Mouse (Mus musculus): Measurements from ENCODE around the gene Cdc42bpb.

The Cdc42bpb gene

DNA sequence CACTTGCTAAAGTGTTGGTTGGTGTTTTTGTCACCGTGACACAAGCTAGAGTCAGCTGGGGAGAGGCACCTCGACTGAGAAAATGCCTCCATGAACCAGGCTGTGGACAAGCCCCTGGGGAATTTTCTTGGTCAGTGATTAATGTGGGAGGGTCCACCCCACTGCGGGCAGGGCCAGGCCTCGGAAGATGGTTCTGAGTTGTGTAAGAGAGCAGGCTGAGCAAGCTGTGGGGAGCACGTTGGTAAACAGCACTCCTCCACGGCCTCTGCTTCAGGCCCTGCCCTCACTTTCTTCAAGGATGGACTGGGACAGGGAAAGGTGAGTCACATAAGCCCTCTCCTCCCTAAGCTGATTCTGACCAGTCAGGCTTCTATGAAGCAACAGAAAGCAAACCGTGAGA lies 36.8 kb downstream of the Cdc42bpb start:
- no peak for DNase-seq (ENCODE audit: low spot score in 2 of 2)

- DNase-seq (ENCODE audit: low spot score in 2 of 2): no peak
These were observed 39.6 kb downstream of the Cdc42bpb start for GRCm38 (mm10) chr12:111337864-111338354.

DNA sequence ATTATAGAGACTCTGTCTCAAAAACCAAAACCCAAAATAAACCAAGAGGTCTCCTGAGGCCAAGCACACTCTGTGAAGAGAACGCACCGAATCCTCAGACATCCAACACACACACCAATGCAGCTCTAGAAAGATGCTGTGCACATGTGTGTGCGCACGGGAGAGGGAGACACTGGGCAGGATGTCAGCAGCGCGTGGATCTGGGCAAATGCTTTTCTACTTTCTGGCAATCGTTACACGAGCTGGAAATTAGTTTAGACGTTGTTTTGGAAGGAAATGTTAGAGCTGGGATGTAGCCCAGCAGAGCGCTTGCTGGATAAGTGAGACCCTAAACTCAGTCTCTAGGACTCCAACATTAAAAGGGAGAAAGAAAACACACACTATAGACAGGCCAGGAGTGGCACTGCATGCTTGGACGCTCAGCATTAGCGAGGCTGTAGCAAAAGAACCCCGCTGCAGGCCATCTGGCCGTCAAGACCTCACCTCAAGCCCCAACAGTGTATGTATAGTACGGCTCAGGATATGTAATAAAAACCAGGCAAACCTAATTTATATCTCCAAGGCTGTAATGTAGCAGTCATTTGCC lies 44.4 kb downstream of the Cdc42bpb start:
- no peak for DNase-seq (ENCODE audit: low spot score in 2 of 2)

DNA sequence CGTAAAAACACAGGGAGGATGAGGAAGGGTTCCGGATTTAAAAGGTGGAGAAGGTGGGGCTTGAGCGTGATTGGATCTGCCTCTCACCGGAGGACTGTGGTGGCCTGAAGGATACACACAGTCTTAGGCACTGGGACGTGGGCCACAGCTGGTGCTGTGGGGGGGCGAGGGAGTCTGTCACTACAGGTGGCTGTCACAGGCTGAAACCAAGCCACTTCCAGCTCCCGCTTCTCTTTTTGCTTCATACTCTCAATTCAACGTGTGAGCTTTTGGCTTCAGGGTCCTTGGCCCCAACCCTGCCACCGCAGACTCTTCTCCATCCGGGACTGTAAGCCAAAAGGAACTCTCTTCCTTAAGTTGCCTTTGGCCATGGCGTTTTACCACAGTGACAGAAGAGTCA lies 45.1 kb downstream of the Cdc42bpb start:
- no peak for DNase-seq (ENCODE audit: low spot score in 2 of 2)

DNA sequence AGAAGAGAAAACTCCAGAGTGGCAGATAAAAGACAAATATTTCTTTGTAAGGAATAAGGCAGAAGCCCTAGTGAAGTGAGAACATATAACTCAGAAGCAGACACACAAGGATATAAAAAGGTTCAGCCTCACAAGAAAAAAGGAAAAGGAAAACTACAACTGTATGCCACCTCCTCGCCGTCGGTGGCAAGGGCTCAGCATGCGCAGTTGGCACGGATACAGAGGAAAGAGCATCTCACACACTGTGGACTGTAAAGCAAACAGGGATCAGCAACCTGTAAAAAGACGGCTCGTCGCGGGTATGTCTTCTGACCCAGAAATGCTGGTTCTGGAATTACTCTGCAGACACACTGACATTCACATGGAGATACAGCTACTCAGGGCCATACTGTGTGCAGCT lies 45.9 kb downstream of the Cdc42bpb start:
- no peak for DNase-seq (ENCODE audit: low spot score in 2 of 2)

DNA sequence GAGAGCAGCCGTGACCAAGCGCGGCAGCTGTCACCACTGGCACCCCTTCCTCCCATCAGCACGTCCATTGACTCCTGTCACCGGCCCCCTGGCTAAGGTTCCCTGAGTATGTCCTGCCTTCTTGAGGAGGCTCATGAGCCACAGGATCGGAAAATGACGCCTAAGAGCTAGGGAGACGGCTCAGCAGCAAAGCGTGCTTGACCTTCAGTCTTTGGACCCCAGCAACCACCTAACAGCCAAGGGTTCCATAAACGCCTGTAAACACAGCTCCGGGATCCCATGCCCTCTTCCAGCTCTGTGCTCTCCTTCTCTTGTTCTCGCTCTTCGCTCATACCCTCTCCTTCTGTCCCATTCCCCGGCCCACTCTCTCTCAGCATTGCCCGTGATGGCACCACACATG lies 48.2 kb downstream of the Cdc42bpb start:
- DNase-seq (ENCODE audit: low spot score in 2 of 2): no peak

DNA sequence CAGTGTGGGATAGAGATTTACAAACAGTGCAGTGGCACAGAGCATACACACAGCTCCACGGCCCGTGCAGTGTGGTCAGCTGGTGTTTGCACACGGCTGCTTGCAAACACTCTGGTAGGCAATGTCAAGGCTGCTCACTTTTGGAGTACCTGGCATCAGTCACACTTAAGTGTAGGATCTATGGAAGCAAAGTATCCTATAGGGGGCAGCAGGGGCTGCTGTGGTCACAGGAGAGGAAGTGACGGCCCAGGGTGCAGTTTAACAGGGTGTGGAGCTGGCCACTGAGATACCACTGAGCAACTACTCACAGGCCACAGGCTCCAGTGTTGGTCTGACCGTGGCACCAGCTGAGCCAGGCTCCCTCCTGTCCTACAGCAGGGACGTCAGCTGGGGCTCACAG lies 49.2 kb downstream of the Cdc42bpb start:
- DNase-seq (ENCODE audit: low spot score in 2 of 2): no peak

- DNase-seq (ENCODE audit: low spot score in 2 of 2): no peak
These were observed 51.6 kb downstream of the Cdc42bpb start for GRCm38 (mm10) chr12:111325744-111326424.

DNA sequence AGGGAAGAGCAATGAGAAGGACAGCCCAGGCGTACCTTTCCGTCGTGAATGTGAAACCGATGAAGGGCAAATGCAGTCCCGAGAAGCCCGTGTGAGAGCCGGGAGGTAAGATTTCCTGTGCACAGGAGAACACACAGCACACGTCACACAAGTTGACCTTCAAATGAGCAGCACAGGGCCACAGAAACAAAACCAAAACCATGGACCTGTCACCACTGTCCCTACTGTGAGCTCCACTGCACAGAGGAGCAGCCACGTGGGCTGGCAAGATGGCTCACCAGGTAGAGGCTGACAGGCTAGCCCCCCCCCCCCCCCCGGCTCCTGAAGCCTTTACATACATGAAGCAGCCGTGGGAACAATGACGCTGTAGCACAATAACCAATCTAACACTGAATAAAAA lies 52.6 kb downstream of the Cdc42bpb start:
- no peak for DNase-seq (ENCODE audit: low spot score in 2 of 2)

DNA sequence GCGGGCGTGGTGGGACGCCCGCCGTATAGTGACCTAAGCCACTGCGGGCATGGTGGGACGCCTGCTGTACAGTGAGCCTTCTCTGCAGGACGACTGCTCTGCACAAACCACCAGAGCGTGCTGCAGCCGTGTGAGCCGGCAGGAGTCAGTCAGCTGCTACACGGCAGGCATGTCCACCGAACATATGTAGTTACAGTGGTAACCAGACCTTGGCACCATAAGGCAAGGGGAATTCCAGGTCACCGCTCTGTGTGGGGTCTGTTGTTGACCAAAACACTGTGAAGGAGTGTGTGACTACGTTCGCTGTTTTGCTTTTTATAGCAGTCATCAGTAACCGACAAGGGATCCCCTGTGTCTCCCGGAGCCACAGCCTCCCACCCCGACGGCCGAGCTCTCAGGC lies 53.0 kb downstream of the Cdc42bpb start:
- no peak for DNase-seq (ENCODE audit: low spot score in 2 of 2)

DNA sequence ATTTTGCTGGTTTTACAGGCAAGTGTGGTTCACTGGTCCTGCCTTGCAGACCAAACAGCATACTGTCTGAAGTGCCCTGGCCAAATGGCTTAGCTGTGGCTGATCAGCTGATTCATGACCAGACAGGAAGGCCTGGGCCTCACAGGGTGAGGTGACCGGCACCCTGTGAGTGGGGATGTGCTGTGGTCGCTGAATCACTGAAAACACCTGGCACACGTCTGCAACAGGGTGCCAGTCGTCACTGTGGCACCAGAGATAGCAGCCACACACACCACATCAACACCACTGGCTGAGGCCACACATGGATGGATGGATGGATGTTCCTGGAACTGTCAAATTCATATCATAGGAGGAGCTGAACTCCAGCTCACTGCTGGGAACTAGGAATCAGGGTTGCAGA lies 54.1 kb downstream of the Cdc42bpb start:
- DNase-seq (ENCODE audit: low spot score in 2 of 2): no peak

GRCm38 (mm10) chr12:111321832-111322231 lies 55.7 kb downstream of the Cdc42bpb start:
- no peak for DNase-seq (ENCODE audit: low spot score in 2 of 2)

DNA sequence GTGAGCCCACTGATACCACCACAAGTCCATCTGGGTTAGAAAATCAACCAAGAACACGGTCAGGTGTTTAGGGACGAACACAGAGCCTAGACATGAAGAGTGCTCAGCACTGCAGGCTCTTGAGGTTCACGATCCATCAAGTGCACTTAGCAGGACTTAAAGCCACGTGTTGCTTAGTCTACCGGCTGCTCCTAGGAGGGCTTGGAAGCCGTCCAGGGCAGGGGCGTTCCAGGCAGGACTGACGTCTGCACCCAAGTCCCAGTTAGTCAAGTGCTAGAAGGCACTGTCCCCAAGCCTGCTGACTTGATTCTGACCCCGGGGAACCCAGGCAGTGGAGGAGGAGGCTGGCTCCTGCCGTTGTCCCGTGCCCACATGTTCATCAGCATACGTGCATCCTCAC lies 57.0 kb downstream of the Cdc42bpb start:
- no peak for DNase-seq (ENCODE audit: low spot score in 2 of 2)

DNA sequence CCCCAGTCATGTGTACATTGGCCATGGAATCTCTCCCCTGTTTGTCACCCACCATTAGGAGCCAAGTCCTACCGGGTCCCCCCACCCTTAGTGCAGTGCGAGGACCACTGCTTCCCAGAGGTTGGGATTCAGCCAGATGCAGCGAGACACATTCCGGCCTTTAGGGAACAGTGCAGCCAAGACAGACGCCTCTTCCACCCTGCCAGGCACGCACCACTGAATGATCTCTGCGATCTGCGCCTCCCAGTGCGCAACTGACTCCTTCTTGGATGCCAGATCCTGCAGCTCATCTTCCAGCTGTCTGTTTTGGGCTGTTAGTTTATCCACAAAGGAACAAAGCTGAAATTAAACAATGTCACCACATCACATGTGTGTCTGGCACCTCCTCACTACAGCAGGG lies 59.8 kb downstream of the Cdc42bpb start:
- no peak for DNase-seq (ENCODE audit: low spot score in 2 of 2)

DNA sequence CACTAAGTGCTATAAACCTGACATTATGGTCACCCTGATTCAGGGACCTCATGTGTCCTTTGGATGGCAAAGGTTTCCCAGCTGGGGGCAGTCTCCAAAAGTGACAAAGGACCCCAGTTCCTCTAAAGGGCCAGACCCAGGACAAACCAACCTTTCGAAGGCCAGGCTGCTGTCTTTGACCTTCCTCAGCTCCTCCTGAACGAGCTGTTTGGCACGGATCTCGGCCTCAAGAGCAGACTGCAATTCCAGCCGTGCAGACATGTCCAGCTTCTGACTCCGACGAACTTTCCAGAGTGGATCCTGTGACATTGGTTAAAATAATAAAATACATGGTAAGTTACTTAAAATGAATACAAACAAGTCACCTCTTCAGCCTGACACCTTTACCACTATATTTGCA lies 63.2 kb downstream of the Cdc42bpb start:
- no peak for DNase-seq (ENCODE audit: low spot score in 2 of 2)

DNA sequence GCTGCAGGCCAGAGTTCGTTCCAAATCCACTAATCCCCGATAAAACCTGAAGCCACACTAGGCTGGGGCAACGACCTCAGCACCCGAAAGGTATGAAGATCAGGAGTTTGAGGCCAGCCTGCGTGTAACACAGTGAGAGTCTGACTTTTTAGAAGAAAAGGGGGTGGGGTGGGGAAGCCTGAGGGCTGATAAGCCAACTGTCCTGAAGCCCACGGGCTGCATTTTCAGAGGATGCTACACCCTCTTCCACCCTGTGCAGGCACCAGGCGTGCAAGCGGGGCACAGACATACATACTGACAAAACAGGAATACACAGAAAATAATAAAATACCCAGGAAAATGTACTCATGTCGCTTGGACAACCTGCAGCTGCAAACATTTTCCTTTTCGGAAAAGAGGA lies 65.7 kb downstream of the Cdc42bpb start:
- no peak for DNase-seq (ENCODE audit: low spot score in 2 of 2)

- no peak for DNase-seq (ENCODE audit: low spot score in 2 of 2)
These were observed 67.6 kb downstream of the Cdc42bpb start for GRCm38 (mm10) chr12:111309931-111310330.

DNA sequence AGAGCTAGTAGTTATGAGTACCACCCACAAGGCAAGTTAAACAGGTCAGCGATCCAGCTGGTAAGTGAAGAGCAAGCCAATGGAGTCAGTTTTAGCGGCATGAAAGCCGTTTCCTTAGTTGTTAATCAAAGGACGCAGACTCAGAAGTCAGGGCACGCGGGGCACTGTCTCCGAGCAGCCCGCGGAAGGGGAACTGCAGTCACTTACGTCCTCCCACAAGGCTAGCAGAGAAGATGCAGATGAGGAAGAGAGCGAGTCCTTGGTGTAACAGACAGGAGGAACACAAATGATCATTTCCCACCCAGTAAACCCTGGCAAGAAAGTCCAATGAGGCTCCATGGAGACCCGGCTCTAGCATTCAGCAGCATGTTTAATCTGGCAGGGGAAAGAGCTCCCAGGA lies 68.3 kb downstream of the Cdc42bpb start:
- DNase-seq (ENCODE audit: low spot score in 2 of 2): no peak

DNA sequence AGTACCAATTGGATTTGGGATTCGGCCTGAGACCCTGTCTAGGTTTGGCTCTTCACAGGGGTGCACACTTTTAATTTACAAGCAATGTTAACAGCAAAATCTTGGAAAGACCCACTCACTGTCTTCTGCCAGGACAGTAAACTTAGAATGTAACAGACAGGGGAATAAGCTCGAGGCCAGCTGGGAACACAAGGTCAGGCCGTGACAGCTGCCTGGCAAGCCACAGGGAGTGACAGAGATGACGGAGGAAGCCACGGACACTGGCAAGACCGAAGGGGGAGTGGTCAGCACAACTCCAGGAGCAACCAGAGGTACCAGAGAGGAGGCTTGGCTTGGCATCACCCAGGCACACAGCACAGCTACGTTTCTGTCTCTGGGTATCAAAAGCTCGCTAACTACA lies 70.7 kb downstream of the Cdc42bpb start:
- no peak for DNase-seq (ENCODE audit: low spot score in 2 of 2)

DNA sequence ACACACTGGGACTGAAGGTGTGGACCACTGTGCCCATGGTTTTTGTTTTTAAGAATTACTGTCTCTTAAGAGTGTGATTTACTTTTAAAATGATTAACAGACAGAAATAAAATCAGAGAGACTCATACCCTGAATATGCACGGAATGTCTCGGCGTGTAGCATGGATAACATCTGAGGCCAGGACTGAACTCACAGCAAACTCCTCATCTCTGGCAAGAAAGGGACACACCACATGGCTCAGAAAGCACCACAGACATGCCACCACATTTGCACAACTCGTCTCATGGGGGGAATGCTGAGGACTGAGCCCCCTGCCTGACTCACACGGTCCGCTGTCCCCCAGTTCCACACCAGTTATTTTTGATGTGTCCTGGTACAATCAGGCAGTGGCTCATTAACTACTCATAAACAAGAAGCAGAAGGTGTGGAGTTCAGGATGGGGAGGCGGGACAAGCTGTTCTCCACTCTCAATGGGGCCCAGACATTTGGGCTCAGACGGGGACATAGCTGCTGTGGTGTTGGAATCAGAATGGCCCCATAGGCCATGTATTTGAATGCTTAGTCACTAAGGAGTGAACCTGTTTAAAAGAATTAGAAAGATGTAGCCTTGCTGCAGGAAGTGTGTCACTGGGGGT lies 73.7 kb downstream of the Cdc42bpb start:
- DNase-seq (ENCODE audit: low spot score in 2 of 2): no peak

GRCm38 (mm10) chr12:111302018-111302345 lies 75.5 kb downstream of the Cdc42bpb start:
- DNase-seq (ENCODE audit: low spot score in 2 of 2): no peak

- DNase-seq (ENCODE audit: low spot score in 2 of 2): no peak
These were observed 76.0 kb downstream of the Cdc42bpb start for GRCm38 (mm10) chr12:111301322-111302017.

DNA sequence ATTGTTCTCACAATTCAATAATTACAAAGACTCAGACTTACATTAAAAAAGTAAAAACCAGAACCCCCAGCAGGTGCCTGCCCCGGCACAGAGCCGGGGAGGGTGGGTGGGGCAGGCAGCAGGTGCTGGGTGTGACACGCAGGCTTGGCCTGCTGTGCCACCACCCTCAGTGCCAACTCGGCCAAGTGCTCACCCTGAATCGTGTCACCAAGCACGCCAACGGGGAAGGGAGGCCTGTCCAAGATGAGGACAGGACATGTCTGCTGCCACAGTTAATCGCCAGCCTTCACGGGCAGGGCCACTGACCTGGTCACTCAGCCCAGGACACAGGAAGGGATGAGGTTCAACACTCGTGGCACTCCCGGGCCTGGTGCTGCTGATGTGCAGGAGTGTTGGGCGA lies 84.5 kb downstream of the Cdc42bpb start:
- no peak for DNase-seq (ENCODE audit: low spot score in 2 of 2)

Measured in heart, adult 9 months (tissue).